Mouse (Mus musculus): ENCODE results near the gene Htr6.

DNA sequence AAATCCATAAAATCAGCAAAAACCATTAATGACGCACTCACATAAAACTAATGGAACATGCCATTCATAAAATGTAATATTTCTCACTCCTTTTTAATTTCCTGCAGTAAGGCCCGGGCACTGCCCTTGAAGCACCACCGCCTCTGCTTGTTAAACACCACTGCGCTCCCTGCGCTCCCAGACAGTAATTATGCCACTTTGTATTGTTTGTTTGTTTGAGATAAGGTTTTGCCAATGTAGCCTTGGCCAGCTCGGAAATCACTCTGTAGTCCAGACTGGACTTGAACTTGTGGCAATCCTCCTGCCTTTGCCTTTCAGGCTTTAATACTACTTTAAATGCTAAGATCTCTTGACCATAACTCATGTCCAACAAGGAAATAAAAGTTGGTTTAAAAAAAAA is 49.6 kb upstream of the Htr6 start:
- no peak for TF ChIP-seq CTCF (IDR thresholded peaks at IDR 0.05; ENCODE audit: low read depth)
- no peak for TF ChIP-seq EP300 (IDR thresholded peaks at IDR 0.05; ENCODE audit: low read depth)
